Mouse (Mus musculus): Measurements from ENCODE around the gene Acot1. TPM values are rescaled to one million over a fixed set of nuclear protein-coding genes. Genes with fewer than 3 reads are reported as not detected.
A peak's percentile ranks its signal among the peaks of the same experiment; 100 is the strongest.

Acot1 gene
- total RNA-seq, 2 experiments from 2014 or later = 70.0 to 79.3 TPM

DNA sequence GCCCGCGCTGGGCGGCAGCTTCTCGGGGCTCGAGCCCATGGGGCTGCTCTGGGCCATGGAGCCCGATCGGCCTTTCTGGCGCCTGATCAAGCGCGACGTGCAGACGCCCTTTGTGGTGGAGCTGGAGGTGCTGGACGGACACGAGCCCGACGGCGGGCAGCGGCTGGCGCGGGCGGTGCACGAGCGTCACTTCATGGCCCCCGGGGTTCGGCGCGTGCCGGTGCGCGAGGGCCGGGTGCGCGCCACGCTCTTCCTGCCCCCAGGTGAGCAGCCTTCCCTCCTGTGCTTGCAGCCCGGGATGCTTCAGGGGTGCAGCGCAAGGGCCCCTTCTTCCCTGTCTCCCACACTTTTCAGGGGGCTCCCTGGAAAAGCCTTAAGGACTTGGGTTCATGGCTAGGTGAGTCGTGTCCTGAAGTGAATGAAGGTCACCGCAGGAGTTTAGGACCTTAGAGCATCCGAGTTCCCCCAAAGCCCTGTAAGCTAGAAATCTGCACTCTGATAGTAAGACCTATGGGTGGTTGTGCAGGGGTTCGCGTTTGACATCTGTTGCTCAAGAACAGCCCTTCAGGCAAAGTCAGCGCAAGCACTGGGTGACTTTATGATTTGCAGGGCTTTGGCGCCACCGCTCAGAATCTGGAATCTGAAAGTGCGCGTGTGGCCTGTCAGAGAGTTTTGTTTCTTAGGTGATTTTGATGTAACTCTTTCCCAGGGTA, 44.5 kb downstream of the Acot1 start:
- intact Hi-C loops (cut with DNase I) = loop anchor here (10.0 kb wide), 1 partner anchor 339 kb away; no protein-coding TSS in a partner anchor
- DNase-seq = peak; percentile 16 to 32

DNA sequence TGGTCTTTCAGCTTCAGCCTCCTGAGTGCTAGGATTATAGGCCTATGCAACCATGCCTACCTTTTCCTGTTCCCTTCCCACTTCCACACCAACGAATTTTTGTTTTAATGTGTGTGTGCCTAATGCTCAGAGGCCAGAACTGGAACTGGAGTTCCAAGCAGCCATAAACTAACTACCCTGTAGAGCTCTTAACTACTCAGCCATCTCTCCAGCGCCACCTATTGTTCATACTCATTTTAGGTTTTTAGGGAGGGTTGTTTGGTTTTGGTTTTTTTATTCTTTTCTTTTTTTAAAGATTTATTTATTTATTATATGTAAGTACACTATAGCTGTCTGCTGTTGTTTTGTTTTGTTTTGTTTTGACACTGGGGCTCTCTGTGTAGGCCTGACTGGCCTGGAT, 51.7 kb downstream of the Acot1 start:
- intact Hi-C loops (cut with DNase I) = loop anchor here (1.0 to 10.0 kb wide), 2 partner anchors 90 to 226 kb away; no protein-coding TSS in a partner anchor
- DNase-seq = peak in 1 of 2 experiments; percentile 36

DNA sequence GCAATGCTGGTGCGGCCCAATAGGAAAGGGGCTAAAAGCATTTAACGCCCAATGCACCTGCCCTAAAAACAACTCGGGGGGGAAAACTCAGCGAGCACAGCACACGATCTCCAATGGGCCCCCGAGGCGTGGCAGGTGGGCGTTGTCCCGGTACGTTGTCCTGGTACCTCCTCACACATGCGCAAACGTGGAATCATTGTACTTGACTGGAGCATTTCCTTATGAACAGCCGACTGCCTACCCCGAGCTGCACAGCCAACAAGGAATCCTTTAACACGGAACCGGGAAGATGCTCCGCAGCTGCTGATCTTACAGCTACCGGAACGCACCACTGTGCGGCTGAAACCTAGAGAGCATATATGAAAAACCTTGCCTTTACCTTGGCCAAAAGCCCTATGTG, 53.0 kb downstream of the Acot1 start:
- no peak for DNase-seq
- intact Hi-C loops (cut with DNase I) = loop anchor here (10.0 kb wide), 1 partner anchor 228 kb away; no protein-coding TSS in a partner anchor

DNA sequence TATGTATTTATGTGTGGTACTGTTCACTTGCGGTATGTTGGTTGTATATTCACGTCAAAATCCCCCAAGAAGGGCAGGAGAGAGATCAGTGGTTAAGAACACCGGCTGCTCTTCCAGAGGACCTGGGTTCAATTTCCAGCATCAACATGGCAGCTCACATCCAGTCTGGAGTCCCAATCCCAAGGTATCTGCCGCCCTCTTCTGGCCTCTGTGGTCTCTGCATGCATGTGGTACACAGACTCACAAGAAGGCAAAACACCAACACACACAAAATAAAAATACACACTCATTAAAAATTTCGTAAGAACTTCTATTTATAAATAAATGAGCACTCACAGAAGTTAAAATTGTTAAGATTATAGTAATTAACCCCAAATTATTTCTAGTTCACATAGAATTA, 53.9 kb downstream of the Acot1 start:
- intact Hi-C loops (cut with DNase I) = loop anchor here (10.0 kb wide), 1 partner anchor 228 kb away; no protein-coding TSS in a partner anchor
- peak in 1 of 2 experiments; percentile 18 for DNase-seq

DNA sequence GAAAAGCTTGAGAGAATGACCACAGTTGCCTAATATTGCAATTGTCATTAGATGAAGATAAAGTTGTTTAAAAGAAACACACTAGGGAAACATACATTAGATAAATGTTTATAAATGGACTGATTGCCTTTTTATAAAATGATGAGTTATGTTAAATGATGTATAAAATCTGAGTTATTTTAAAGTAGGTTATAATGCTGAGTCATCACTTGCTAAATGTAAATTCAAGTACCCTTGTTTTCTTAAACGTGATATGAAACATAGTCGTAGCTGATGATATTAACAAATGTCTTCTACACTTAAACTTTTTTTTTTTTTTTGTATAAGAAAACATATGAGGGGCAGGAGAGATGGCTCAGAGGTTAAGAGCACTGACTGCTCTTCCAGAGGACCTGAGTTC, 54.5 kb downstream of the Acot1 start:
- no peak for DNase-seq
- intact Hi-C loops (cut with DNase I) = loop anchor here (10.0 kb wide), 1 partner anchor 229 kb away; no protein-coding TSS in a partner anchor

DNA sequence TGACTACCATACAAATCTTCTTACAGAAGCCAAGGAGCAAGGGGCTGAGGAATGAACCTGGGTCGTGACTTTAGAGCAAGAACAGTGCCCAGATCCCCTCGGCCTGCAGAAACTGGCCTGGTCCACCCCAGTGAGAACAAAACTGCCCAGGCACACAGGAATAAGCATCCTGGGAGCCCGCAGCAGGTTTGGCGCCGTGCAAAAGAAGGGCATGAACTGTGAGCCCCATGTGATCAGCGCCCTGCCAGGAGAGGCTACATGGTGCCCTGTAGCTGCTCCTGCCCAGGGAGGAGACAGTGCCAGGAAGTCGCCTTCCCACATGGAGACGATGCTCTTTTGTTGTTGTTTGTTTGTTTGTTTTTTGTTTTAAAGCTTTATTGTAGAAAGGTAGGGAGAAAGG, 55.3 kb downstream of the Acot1 start:
- intact Hi-C loops (cut with DNase I) = loop anchor here (10.0 kb wide), 1 partner anchor 230 kb away; no protein-coding TSS in a partner anchor
- DNase-seq = no peak

DNA sequence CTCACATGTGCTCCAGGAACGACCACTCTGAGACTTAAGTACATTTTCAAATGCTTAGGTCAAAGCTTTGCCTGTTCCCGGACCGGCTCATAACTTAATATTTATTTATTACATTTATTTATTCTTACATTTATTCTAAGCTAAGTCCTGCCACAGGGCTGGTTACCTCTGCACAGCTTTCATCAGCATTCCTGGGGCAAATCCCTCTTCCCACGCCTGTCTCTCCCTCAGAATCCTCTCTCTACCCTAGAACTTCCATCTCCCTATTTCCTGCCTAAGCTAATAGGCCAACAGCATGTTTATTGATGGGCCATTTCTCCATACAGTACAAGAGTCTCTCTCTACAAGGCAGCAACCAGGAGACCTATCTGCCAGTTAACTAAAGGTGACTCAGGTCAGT, 58.5 kb downstream of the Acot1 start:
- no peak for DNase-seq
- intact Hi-C loops (cut with DNase I) = loop anchor here (10.0 kb wide), 1 partner anchor 233 kb away; no protein-coding TSS in a partner anchor

Other genes starting within 250 kb of the Acot1 start
- gene Papln, start 245.9 kb upstream of the Acot1 start, total RNA-seq (2021) = 10 to 100 TPM; 21.8 to 24.8 TPM
- 10 to 100 TPM; 37.2 to 38.0 TPM for gene Numb, start 87.6 kb upstream of the Acot1 start, total RNA-seq (2021)
- 1 to 10 TPM; 5.0 to 5.9 TPM for gene Riox1, start 58.9 kb upstream of the Acot1 start, total RNA-seq (2021)
- not detected for gene Heatr4, start 24.6 kb upstream of the Acot1 start, total RNA-seq (2021)
- gene Acot2, start 21.6 kb upstream of the Acot1 start, total RNA-seq (2021) = 100 to 1,000 TPM; 146 to 155 TPM
- 1 to 10 TPM in 1 of 2 experiments, under 1 TPM in 1; 0.85 to 1.2 TPM for gene Acot4, start 28.9 kb downstream of the Acot1 start, total RNA-seq (2021)
- not detected for gene Gm49366, start 29.4 kb downstream of the Acot1 start, total RNA-seq (2021)
- gene Acot3, start 42.7 kb downstream of the Acot1 start, total RNA-seq (2021) = 1 to 10 TPM; 2.1 to 2.8 TPM
- gene Acot5, start 59.8 kb downstream of the Acot1 start, total RNA-seq (2021) = under 1 TPM in 1 of 2 experiments, not detected in 1; 0.24 TPM
- 1 to 10 TPM; 2.4 to 3.1 TPM for gene Acot6, start 91.2 kb downstream of the Acot1 start, total RNA-seq (2021)
- 10 to 100 TPM in 1 of 2 experiments, 1 to 10 TPM in 1; 9.4 to 10.5 TPM for gene Dnal1, start 104.9 kb downstream of the Acot1 start, total RNA-seq (2021)
- under 1 TPM; 0.17 to 0.31 TPM for gene Pnma1, start 139.0 kb downstream of the Acot1 start, total RNA-seq (2021)
- gene Elmsan1, start 209.4 kb downstream of the Acot1 start, total RNA-seq (2021) = 10 to 100 TPM; 15.7 to 16.9 TPM

Measured in heart, postnatal 14 days (tissue).